Mouse (Mus musculus): ENCODE measurements at regions not wholly inside any gene's neighbourhood (a gene's known extent, or its start where the extent isn't known, plus 50 kb on each side); places are given as distances from the start of the nearest gene placed in this dataset.
"Not testable (repeated sequence)": the region's sequence is repeated elsewhere in the genome, so short reads cannot be mapped to it uniquely, and the experiment has no call there.

- intact Hi-C loops (cut with DNase I) = no loop called here
These were observed 56.7 kb upstream of the Med4 start for GRCm38 (mm10) chr14:73453164-73453563.

- intact Hi-C loops (cut with DNase I) = no loop called here
These were observed 57.3 kb upstream of the Med4 start for GRCm38 (mm10) chr14:73452321-73453082.

GRCm38 (mm10) chr14:73451291-73452045, 58.4 kb upstream of the Med4 start:
- intact Hi-C loops (cut with DNase I) = no loop called here

GRCm38 (mm10) chr14:73449901-73450495, 59.8 kb upstream of the Med4 start:
- intact Hi-C loops (cut with DNase I) = no loop called here

GRCm38 (mm10) chr14:73449111-73449510, 60.7 kb upstream of the Med4 start:
- intact Hi-C loops (cut with DNase I) = no loop called here

- intact Hi-C loops (cut with DNase I) = no loop called here
These were observed 60.6 kb upstream of the Itm2b start for GRCm38 (mm10) chr14:73445508-73446256.

GRCm38 (mm10) chr14:73444733-73445132, 59.6 kb upstream of the Itm2b start:
- intact Hi-C loops (cut with DNase I) = no loop called here

- intact Hi-C loops (cut with DNase I) = no loop called here
These were observed 57.0 kb upstream of the Itm2b start for GRCm38 (mm10) chr14:73441951-73442716.

- intact Hi-C loops (cut with DNase I) = not testable (repeated sequence)
These were observed 56.3 kb upstream of the Itm2b start for GRCm38 (mm10) chr14:73441206-73441950.

GRCm38 (mm10) chr14:73439802-73440309, 54.8 kb upstream of the Itm2b start:
- intact Hi-C loops (cut with DNase I) = loop anchor here (2.0 kb wide), 1 partner anchor 51 kb away; no protein-coding TSS in a partner anchor

GRCm38 (mm10) chr14:73435839-73436238, 50.8 kb upstream of the Itm2b start:
- intact Hi-C loops (cut with DNase I) = no loop called here

Measured in adrenal gland (tissue).